Mouse (Mus musculus): ENCODE results near the gene Zdhhc11.

The Zdhhc11 gene

DNA sequence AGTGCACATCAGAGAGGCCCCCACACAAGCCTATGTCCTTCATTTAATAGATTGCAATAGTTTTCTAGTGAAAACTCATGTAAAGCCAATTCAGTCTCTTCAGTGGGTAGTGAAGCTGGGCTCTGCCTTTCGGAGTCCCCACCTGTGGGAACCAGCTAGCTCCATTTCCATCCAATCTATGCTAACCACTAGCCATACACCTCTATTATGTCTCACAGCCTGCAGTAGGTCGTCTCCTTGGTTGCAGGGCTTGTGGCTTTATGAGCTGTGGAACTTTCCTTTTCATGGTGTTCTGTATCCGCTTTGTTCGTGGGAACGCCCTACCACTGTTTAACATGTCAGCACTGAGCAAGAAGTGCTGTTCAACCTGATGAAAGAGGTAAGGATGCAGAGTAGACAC, at the start of gene Zdhhc11:
Zdhhc11 (plus strand) TSS at position 301 of the 400 bp plus-strand sequence.
- DNase-seq (ENCODE audit: inconsistent ontology term), result no peak

DNA sequence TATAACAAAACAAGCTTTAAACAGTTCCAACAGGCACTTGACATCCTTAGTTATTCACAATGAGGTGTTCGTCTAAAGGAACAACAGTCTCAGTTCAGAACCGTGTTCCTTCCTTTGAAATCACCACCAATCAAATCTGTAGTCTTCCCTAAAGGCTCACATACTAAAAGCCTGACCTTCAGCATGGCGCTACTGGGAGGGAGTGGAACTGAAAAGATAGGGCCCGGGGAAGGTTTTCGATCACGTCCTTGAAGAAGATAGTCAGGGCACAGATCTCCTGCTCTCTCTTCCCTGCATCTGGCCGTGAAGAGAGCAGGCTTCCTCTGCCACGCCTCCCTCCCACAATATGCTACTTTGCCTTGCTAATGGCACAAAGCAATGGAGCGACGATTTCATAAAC, 31.4 kb upstream of the Zdhhc11 start:
- DNase-seq (ENCODE audit: inconsistent ontology term), result no peak

DNA sequence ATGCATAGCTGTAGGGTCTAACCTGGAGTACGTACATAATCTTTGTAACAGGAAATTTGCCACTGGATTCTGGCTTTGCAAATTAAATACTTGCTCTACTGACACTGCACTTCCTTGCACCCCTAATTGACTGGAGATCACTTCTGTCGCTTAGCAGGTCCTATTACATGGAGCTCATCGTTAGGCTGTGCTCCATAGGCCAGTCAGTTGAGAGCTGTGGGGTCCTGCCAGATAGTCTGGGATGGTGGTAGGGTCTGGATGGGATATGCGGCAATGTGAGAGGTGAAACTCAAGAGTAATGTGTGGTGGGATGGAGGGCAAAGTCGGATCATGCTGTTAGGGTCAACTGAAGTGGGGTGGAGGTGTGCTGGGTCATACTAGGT, 26.7 kb upstream of the Zdhhc11 start:
- DNase-seq (ENCODE audit: inconsistent ontology term), result peak; percentile 3

DNA sequence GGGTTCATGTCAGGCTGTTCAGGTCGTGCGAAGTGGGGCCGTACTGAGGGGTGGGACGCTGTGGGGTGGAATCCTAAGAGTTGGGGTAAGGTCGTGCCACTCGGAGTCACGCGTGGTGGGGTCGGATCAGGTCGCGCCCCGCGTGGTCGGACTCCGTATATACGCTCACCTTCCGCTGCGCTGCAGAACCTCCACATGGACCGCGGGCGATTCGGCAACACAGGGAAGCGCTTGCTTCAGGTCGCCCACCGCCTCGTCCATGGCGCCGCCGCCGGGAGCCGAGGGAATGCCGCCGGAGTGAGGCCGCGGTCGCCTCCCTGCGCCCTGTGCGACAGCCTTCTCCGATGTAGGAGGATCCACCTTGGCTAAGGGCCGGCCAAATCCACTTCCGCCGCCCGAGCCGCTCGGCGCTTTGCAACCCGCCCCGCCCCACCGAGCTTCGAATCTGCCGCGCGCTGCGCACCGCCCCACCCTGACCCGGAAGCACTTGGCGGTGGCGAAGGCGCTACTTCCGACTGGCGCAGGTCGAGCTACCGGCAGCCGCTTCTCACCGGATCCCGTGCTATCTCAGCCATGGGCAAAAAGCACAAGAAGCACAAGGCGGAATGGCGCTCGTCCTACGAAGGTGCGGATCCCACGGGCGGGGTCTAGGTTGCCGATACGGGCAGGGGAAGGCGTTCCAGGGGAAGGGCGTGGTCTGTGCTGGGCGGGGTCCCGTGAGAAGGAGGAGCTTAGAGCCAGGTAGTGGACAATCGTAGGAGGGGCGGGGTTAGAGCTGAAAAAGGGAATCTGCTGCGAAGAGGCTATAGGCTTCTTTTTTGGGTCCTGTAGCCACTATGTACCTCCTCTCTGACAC, 26.1 kb upstream of the Zdhhc11 start, which contains the start of the genes Trip13 and Brd9:
Trip13 (minus strand) TSS at position 464 of the 856 bp plus-strand sequence.
Brd9 (plus strand) TSS at position 491 of the 856 bp plus-strand sequence.
- DNase-seq (ENCODE audit: inconsistent ontology term), result peak; percentile 95

DNA sequence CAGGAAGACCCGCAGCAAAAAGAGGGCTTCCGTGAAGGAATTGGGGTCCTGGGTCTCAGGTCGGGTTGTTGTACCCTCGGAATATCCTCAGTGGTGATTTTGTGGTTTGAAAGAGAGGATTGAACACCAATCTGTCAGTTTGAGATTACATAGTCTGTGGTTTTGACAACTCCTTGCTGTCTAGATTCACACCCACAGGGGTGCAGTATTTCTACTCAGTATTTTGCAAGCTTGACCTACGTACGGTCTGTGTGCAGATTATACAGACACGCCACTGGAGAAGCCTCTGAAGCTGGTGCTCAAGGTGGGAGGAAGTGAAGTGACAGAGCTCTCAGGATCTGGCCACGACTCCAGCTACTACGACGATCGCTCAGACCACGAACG, 25.5 kb upstream of the Zdhhc11 start:
- no peak for DNase-seq (ENCODE audit: inconsistent ontology term)

DNA sequence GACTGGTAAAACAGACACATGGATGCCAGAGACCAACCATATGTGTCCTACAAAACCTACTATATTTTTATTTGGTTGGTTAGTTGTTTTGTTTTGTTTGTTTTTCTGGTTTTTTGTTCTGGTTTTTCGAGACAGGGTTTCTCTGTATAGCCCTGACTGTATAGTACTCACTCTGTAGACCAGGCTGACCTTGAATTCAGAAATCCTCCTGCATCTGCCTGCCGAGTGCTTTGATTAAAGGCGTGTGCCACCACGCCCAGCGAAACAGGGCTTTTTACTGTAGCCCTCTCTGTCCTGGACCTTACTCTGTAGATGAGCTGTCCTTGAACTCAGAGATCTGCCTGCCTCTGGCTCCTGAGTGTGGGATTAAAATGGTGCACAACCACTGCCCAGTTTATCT, 24.6 kb upstream of the Zdhhc11 start:
- no peak for DNase-seq (ENCODE audit: inconsistent ontology term)

DNA sequence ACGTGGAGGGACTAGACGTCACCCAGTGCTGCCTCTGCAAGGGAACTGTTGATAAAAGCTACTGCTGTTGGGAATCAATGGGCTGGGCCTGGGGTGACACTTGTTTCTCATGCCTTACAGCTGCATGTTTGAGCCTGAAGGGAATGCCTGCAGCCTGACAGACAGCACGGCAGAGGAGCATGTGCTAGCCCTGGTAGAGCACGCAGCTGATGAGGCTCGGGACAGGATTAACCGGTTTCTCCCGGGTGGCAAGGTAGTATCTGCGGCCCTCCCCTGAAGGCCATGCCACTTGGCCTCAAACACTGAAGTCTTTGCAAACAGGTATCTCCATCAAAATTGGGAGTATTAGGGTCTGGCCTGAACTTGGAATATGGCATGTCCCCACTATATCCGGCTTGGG, 19.0 kb upstream of the Zdhhc11 start:
- DNase-seq (ENCODE audit: inconsistent ontology term), result no peak

DNA sequence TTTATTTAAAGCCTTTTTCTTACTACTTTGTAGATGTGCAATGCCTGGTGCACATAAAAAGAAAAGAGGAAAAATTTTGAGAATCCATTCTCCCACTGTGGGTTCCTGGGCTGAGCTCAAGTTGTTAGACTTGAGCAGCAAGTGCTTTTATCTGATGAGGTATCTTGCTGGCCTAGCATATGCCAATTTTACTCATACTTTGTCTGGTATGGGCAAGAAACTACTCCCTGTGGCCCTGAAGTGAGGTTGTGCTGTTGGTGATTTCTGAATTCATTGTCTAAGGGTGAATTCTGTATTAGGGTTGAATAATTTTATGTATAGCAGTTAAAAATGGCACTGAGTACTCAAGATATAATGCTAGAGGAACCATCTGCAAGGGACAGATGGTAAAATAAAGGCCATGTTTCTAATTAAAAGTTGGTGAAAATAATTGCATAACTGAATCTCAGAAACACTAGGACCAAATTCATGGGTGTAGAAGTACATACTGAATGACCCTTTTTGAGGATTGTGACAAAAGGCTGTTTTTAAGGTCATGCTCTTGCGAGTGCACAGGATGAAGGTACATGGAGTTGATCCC, 10.0 kb upstream of the Zdhhc11 start:
- DNase-seq (ENCODE audit: inconsistent ontology term), result no peak

DNA sequence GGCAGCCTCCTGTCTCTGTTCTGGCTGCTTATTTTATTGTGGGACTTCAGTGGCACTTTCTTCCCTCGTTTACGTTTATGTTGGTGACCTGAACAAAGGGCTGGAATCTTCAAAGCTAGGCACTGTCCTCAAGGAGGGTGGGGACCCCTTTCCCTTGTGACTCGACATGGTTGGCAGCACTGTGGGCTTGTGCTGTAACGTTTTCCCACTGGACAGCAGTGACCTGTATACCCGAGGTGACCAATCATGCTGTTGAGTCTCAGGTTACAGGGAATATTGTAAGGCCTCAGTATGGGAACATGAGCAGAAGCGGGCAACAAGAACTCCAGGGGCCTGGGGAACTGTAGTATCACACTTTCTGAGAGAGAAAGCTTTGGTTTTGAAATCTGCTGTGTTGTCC, 9.0 kb upstream of the Zdhhc11 start:
- DNase-seq (ENCODE audit: inconsistent ontology term), result no peak

DNA sequence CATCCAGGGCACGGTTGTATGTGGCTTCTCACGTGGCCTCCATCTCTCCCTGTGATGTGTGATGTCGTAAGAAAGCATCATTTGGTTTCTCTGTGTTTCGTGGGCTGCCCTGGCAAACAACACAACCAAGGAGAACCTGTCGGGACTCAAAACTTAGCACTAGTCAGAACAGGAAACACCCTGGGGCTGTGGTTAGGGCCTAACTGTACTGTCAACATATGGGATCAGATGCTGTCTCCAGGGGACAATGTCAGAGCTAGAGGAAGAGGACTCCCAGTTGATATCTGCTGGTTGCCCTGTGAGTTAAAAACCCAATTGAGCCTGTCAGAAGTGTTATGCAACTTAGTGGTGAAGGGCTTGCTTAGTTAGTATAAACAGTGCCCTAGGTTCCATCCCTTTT, 8.1 kb upstream of the Zdhhc11 start:
- DNase-seq (ENCODE audit: inconsistent ontology term), result no peak

DNA sequence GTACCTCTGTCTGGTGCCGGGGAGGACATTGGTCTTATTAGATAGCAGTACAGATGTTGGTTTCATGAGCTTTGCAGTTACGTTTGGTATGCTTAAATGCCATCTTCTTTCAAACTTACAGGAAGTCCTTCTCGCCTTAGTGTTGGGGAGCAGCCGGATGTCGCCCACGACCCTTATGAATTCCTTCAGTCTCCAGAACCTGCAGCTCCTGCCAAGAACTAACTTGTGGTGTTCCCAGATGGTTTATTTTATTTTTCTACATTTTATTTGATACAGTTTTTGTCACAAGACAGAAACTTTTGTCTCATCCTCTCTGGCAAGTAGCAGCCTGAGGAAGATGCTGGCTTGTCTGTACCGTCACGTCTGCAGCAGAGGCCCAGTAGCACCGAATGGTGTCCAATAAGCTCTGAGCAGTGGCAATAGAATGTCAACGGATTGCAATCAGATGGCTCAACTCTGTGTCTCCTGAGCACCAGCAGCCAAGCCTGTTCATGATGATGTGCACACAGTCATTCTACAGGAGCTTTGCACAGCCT, 3.5 kb upstream of the Zdhhc11 start:
- DNase-seq (ENCODE audit: inconsistent ontology term), result no peak

DNA sequence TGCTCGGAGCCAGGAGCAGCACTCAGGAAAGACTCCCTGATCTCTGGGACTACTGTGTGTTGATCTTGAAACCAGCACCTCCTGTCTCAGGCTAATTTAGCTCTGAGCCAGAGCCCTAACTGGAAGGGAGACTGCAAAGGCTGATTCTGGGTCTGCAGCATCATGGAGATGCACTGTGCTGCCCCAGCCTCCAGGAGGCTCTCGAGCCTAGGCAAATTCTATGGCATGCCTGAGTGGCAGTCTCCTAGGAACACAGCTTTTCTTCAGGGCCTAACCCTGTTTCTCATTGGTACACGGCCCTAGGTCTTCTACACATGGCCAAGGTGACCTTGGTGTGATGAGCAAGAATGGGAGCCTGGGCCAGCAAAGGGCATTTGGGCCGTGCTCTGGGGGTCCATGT, 2.5 kb upstream of the Zdhhc11 start:
- DNase-seq (ENCODE audit: inconsistent ontology term), result no peak

DNA sequence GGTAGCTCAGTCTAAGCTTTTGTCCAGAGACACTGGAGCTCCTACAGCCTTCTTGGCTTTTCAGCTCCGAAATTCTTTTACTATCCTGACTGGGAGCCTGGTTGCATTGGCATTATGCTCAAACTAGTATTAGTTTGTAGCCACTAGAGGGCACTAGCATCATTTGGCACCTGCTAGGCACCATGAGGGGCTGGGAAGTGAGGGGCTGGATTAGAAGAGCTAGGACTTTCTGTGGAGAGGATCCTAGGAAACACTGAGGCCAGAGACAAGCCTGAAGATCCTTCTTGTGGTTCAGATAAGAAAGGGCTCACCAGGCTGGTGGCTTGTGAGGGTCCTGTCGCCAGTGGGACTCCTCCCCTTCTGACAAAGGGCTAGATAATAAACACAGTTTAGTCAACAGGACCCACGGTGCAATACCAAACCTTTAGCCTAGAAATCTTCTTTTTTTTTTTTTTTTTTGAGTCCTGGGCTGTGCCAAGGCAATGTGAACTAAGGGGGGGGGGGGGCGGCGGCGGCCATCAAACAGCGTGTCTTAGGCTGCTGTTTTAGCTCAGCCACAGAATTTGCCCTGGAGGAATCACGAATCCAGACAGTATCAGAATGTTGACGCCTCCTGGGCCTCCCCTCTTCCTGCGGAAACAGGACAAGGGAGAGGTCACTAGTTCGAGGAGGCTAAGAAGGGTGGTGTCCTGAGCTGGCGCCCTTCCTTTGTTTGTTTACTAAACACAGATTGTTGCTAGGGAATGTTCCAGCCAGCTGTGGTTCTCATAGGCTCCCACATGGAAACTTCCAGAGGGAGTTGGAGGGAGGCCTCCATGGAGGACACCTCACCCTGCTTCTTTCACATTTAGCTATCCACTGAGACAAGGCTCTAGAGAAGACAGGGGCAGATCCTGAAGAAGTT, 7.1 kb downstream of the Zdhhc11 start:
- DNase-seq (ENCODE audit: inconsistent ontology term), result peak; percentile 52

DNA sequence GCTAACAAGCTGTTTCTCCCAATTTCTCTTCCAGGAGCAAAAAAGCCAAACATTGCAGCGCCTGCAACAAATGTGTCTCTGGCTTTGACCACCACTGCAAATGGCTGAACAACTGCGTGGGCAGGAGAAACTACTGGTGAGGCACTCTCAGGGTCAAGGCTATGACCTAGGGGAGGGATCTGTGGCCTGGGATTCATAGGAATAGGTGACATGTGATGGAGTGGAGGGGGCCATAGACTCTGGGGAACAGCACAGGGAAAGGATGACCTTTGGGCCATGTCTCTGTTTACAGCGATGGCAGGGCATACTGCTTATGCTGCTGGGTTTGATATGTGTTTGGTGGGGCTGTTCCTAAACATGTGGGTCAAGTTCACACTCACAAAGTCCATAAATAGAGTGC, 10.9 kb downstream of the Zdhhc11 start:
- DNase-seq (ENCODE audit: inconsistent ontology term), result no peak

DNA sequence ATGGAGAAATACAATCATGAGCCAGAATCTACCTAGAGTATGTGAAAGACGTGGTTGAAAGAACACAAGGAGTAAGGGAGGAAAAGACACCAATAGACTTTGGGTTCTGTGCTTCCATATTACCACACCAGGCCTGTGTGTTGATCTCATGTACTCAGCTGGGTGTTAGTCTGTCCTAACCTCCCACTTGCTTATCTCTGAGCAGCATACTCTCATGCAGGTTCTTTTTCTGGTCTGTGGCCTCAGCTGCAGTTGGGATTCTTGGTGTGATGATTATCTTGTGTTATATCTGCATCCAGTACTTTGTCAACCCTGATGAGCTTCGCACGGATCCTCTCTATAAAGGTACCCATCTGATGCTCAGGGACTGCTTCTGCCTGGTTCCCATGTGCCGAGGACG, 13.3 kb downstream of the Zdhhc11 start:
- no peak for DNase-seq (ENCODE audit: inconsistent ontology term)

DNA sequence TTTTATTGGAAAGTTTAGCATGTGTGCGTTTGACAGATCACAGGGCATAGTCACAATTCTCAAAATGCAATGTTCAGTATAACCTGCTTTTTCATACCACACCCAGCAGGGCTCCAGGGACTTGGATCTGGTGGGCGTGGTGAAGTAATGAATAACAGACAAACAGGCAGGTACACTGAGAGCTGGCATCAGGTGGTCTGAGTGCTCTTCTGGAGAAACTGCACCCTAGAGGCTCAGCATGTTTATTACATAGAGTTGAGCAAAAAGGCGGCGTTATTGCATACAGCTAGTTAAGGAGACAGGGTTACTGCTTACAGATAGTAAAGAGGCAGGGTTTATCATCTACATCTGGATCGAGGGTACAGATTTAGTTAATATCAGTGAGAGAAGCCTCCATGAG, 26.7 kb downstream of the Zdhhc11 start:
- no peak for DNase-seq (ENCODE audit: inconsistent ontology term)

DNA sequence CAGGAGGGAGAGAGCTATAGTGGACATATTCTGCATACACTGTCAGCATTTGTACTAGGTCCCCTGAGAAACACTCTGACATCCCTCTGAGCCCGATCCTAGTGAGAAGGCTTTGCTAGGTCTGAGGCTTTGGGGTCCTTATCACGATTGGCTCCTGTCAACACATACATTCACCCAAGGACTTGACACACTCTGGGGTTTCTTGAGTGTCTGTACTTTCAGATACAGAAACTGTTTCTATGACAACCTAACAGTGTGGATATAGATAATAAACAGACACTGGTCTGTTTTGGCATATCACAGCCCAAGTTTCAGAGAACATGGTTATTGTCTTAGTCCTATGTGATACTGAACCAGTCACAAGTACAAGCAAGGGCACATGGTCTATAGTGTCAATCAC, 27.1 kb downstream of the Zdhhc11 start:
- DNase-seq (ENCODE audit: inconsistent ontology term), result no peak

DNA sequence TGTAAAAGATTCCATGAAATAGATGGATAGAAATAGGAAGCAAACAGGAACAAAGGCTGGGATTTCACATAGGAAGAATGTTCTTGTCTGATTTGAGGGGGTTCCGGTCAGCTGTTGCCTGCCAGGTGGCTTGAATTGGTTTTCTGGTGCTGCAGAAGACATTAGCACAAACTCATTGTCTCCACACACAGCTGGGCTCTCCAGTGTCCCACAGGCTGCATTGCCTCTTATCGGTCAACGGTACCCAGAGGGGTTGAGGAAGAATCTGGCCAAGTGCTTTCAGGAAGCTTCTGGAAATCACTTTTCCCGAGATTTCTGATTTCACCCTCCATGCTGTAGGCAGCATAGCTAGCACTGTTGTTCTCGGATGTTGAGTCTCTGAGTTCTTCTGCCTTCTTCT, 27.6 kb downstream of the Zdhhc11 start:
- DNase-seq (ENCODE audit: inconsistent ontology term), result no peak

DNA sequence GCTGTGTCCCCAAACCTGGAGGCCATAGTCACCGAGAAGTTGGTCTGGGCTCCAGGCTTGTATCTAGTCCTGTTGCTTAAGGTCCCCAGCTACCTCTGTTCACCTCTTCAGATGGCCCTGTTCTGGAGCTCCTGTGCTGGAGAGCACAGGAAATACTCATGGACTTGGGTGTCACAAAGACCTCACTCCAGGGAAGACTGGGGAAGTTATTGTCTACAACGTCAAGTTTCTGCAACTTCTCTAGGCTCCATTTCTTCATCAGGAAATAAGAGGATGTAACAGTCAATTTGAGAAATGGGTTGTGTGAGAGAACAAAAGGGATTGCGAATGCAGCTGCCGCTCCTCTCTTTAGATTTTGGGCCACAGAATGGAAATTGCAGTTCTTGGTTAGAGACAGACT, 32.8 kb downstream of the Zdhhc11 start:
- no peak for DNase-seq (ENCODE audit: inconsistent ontology term)

DNA sequence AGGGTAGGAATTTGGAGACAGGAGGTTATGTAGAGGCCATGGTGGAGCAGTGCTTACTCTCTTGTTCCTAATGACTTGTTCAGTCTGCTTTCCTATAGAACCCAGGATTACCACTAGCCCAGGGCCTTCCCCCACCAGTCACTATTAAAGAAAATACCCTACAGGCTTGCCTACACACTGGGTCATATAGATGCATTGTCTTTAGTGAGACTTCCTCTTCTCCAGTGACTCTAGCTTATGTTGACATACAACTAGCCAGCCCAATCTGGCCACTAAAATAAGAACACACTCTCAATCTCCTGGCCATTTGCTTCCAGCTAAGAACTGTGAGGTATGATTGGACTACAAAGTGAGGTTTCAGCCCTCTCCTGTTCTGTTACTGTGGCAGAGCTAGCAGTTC, 36.9 kb downstream of the Zdhhc11 start:
- DNase-seq (ENCODE audit: inconsistent ontology term), result no peak

DNA sequence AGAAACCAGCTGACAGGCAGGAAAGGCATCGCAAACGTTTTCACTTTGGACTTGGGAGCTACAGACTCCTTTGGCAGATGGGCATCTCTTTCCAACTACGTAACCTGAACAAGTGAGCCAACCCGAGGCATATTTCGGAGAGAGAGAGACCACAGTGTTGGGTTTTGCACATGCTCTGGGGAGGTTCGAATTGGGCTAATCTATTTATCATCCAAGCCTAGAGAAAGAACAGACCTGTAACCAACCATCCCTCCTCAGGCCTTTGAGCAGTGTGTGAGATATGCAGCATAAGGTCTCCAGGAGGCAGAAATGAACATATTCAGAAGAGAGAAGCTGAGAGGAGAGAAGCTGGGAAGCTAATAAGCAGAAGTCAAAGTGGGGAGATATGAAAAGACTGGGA, 37.3 kb downstream of the Zdhhc11 start:
- no peak for DNase-seq (ENCODE audit: inconsistent ontology term)

DNA sequence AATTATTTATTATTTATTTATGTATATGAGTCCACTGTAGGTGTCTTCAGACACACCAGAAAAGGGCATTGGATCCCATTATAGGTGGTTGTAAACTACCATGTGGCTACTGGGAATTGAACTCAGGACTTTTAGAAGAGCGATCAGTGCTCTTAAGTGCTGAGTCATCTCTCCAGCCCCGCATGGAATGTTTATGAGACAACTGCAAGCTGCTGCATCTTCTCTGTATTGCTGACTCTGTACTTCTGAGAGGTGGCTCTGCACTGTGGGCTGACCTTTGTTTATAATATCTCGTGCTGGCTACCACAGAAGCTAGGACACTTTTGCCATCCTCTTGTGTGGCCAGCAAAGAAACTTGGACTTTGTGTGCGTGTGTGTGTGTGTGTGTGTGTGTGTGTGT, 37.8 kb downstream of the Zdhhc11 start:
- DNase-seq (ENCODE audit: inconsistent ontology term), result no peak
